Mouse (Mus musculus): ENCODE measurements around the gene Gse1. TPM values are rescaled to one million over a fixed set of nuclear protein-coding genes. Genes with fewer than 3 reads are reported as not detected.

Gene Gse1
- polyA plus RNA-seq, 1 experiment from 2014 or later: 12.2 TPM

DNA sequence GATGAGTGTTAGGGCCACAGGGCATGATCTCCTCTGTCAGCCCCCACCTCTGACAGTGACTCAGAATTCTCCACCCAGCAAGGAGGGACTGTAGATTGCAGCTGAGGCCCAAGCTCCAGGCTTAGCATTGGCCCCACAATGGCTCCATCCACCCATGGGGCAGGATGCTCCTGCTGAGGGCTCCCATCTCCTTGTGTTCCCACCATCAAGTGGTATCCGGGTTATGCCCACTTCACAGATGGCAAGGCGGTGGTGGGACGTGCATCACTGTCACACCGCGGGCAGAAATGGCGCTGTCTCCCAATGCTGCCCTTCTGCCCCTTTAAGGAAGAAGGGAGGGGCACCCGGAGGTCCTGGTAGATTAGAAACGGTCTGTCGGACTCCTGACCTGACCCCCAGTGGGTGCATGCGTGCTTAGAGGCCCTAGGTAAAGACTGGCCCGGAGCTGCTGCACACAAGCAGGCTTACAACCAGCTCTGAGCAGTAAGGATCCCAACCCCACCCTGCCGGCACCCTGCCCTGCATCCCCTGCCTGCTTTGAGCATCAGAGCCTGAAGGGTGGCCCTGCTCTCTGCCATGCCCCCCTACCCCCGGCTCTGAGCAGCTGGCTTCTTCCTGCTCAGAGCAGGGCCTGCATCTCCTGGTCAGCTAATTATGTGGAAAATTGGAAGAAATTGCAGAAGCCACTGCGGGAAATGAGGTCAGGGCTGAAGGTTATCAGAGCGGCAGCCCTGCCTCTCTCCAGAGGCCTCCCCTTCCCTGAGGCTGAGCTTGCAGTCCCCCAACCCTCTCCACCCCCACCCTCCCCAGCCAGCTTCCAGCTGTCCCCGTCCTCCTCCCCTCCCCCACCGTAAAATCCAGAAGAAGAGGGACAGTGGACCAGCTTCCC lies 67.0 kb downstream of the Gse1 start:
- ATAC-seq (ENCODE audit: low FRiP score): no peak
- Histone ChIP-seq H3K27me3 (replicated peaks) (no peaks in the 10 kb centered on the region), H3K4me3 (replicated peaks) (no peak overlapping the region), H3K9ac (replicated peaks) (no peak overlapping the region), H3K4me1 (peaks cover 84% of the 10 kb centered on the region), H3K4me2 (no peak overlapping the region), H3K27ac (replicated peaks) (0 out of 2 replicates have a peak overlapping the region, but pooled peaks have one; percentile 37), H3K9me3 (replicated peaks) (no peaks in the 10 kb centered on the region), H3K36me3 (no peaks in the 10 kb centered on the region)
- 31% methylated on average over 16 of the region's 17 CpGs for WGBS

DNA sequence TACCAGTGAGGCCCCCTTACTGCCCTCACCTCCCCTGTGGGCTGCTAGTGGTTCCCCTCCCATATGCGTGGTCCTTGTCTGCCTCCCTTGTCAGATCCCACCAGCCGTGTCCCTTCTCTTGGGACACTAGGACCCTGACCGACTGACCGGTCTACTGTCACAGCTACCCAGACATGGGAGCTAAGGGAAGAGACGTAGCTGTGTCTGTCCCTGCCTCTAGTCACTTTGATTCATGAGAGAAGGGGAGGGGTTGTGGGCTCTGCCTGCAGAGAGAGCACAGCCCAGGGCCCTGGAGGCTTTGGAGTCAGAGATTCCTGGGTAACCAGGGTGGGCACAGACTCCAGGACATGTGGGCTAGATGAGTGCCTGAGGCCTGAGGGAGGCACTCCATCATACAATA lies 68.7 kb downstream of the Gse1 start:
- Histone ChIP-seq H3K27me3 (replicated peaks) (no peaks in the 10 kb centered on the region), H3K4me1 (peaks cover 83% of the 10 kb centered on the region), H3K27ac (replicated peaks) (0 out of 2 replicates have a peak overlapping the region, but pooled peaks have one; percentile 8), H3K9ac (replicated peaks) (no peak overlapping the region), H3K9me3 (replicated peaks) (no peaks in the 10 kb centered on the region), H3K36me3 (no peaks in the 10 kb centered on the region), H3K4me3 (replicated peaks) (no peak overlapping the region), H3K4me2 (no peak overlapping the region)
- no peak for ATAC-seq (ENCODE audit: low FRiP score)
- 18% methylated on average over 5 of the region's 5 CpGs for WGBS

DNA sequence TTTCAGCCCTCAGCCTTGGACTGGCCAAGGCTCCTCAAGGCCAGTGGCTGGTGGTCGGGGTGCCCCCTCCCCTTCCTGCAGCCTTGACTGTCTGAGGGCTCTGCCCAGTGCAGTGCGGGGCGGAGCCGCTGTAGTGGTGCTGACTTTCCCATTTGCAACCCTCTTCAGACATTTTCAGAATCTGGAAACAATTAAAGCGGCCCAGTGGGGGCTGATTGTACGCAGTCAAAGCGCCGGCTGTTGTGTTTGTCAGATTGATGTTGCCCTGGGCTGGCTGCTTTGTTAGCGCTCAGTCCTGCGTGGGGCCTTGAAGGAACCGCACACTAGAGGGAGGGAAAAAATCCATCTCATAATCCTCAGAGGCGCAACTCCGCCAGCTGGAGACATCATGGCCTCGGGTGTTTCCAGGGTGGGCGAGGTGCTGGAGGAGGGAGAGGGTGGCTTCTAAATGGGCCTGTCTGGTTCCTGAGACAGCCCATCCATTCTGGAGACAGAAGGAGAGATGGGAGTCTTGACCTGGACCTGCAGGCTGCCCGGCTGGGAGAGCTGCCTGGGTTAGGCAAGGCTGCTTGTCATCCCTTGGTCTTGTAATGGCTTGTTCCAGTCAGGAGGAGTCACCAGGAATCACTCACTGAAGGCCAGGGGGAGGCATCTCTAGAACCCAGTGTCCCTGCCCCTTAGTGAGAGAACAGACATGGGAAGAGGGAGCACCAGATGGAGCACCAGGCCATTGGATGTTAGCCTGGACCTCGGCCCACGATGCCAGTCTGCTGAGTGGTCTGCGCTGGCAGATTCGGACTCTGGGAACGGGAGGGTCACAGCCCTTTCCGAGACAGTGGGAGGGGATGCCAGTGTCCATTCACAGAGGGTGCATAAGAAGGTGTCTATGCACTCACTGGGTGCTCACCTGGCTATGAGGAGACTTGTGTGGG lies 70.6 kb downstream of the Gse1 start:
- peaks cover 73% of the 10 kb centered on the region for H3K4me1 ChIP-seq
- 25% methylated on average over 22 of the region's 22 CpGs for WGBS
- H3K36me3 ChIP-seq: no peaks in the 10 kb centered on the region
- peak overlapping the region; percentile 75 for H3K27ac ChIP-seq (replicated peaks)
- H3K4me2 ChIP-seq: peak overlapping the region; percentile 13; the same call in 1 of the 2 replicates
- no peak overlapping the region for H3K4me3 ChIP-seq (replicated peaks)
- ATAC-seq (ENCODE audit: low FRiP score): no peak
- no peaks in the 10 kb centered on the region for H3K9me3 ChIP-seq (replicated peaks)
- no peaks in the 10 kb centered on the region for H3K27me3 ChIP-seq (replicated peaks)
- H3K9ac ChIP-seq (replicated peaks): 0 out of 2 replicates have a peak overlapping the region, but pooled peaks have one; percentile 10

DNA sequence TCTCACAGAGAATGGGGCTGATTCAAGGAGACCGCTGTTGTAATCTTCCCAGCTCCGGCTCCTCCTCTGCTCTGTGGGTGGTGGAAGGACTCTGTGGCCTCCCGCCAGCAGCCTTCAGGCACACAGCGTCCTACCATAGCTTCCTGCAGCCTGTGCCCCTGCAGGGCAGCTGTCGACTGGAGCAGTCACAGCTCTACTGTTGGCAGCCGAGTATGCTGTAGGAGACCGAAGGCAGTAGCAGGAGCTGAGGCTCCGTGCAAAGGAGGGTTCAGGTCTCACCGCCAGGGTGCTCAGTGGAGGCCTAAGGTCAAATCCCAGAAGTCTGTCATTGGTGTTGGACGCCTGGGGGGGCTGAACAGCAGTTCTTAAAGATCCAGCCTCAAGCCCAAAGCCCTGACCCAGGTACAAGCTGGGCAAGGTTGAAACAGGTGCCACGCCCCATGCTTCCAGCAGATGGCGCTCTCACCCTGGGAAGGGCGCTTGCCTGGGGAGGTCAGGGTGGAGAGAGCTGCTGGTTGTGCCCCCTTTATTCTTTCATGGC lies 72.4 kb downstream of the Gse1 start:
- 2% methylated on average over 13 of the region's 13 CpGs for WGBS
- peaks cover 66% of the 10 kb centered on the region for H3K4me1 ChIP-seq
- H3K36me3 ChIP-seq: no peaks in the 10 kb centered on the region
- H3K9ac ChIP-seq (replicated peaks): no peak overlapping the region
- no peaks in the 10 kb centered on the region for H3K9me3 ChIP-seq (replicated peaks)
- no peaks in the 10 kb centered on the region for H3K27me3 ChIP-seq (replicated peaks)
- H3K4me2 ChIP-seq: peak overlapping the region; percentile 16
- H3K4me3 ChIP-seq (replicated peaks): no peak overlapping the region
- H3K27ac ChIP-seq (replicated peaks): no peak overlapping the region
- ATAC-seq (ENCODE audit: low FRiP score): peak; percentile 22; the same call in 1 of the 2 replicates

DNA sequence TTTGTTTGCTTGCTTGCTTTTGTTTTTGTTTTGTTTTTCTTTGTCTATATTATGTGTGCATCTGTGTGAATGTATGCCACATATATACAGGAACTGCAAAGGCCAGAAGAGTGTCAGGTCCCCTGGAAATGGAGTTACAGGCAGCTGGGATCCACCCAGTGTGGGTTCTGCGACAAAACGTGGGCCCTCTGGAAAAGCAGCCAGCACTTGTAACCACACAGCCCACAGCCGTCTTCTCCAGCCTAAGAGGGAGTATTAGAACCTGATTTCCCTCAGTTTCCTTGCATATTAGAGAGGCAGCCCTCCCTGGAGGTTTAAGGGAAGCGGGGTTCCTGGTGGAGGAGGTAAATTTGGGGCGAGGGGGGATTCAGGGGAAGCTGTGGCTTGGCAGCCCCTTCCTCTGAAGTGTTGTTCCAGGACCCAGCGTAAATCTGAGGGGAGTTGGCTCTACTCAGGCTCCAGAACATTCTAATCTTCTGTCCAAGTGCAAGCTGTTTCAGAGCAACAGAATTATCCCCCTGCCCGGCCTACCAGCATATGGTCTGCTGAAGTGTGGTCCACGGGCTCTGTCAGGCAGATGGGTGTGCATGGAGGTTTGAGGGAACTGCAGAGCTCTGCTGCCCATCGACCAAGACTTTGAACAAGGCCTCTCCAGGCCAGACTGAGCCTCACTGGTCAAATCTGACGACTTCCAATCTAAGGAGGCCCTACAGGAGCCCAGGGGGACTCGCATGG lies 74.9 kb downstream of the Gse1 start:
- Histone ChIP-seq H3K36me3 (no peaks in the 10 kb centered on the region), H3K9ac (replicated peaks) (no peak overlapping the region), H3K4me1 (peaks cover 60% of the 10 kb centered on the region), H3K9me3 (replicated peaks) (no peaks in the 10 kb centered on the region), H3K4me3 (replicated peaks) (no peak overlapping the region), H3K4me2 (no peak overlapping the region), H3K27ac (replicated peaks) (peak overlapping the region; percentile 10; the same call in 1 of the 2 replicates), H3K27me3 (replicated peaks) (no peaks in the 10 kb centered on the region)
- ATAC-seq (ENCODE audit: low FRiP score): no peak
- 66% methylated on average over 11 of the region's 11 CpGs for WGBS

DNA sequence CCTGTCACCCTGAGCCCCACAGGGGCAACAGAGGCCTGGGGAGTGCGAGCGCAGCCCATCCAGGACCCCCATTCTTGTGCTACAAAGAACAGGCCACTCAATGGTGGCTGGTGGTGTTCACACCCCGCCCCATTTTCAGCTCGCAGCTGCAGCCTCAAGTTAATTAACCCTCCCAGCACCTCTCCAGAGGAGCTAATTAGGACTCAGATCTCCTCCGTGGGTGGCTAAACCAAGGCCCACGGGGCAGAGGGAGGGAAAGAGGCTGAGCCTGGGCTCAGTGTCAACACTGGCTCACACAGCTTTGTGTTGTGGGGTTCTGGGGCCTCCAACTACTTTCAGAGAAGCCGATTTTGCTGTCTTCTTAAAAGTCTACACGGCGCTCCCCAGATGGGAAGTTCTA lies 75.8 kb downstream of the Gse1 start:
- Histone ChIP-seq H3K4me1 (peaks cover 60% of the 10 kb centered on the region), H3K4me2 (no peak overlapping the region), H3K27ac (replicated peaks) (no peak overlapping the region), H3K9me3 (replicated peaks) (no peaks in the 10 kb centered on the region), H3K4me3 (replicated peaks) (no peak overlapping the region), H3K9ac (replicated peaks) (no peak overlapping the region), H3K27me3 (replicated peaks) (no peaks in the 10 kb centered on the region), H3K36me3 (no peaks in the 10 kb centered on the region)
- ATAC-seq (ENCODE audit: low FRiP score): no peak
- WGBS: 30% methylated on average over 9 of the region's 9 CpGs

DNA sequence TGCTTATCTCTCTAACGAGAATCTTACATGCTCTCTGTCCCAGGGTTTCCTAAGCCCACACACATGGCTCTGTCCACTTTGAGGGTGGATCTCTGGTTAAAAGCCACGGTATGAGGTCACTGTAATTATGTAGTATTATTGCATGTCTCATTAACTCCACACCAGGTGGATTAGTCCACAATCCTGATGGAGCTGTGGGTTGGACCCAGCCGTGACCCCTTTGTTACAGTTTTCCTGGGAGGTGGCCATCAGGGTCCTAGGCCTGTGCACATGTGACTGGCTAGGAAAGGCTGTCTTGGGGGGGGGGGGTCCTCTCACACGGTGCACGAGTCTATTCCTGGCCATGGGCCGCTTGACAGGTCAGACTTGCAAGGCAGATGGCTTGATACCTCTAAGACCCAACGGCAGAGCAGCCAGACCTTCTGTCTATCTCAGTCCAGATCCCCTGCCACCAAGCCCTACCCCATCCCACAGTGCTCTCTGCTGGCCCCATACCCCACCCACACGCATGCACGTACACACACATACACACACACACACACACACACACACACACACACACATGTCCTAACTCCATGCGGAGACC lies 77.6 kb downstream of the Gse1 start:
- Histone ChIP-seq H3K27me3 (replicated peaks) (0 out of 2 replicates have a peak, but pooled peaks cover 5% of the 10 kb centered on the region), H3K4me1 (peaks cover 66% of the 10 kb centered on the region), H3K36me3 (no peaks in the 10 kb centered on the region), H3K4me2 (no peak overlapping the region), H3K9ac (replicated peaks) (no peak overlapping the region), H3K4me3 (replicated peaks) (no peak overlapping the region), H3K9me3 (replicated peaks) (no peaks in the 10 kb centered on the region), H3K27ac (replicated peaks) (no peak overlapping the region)
- WGBS: 74% methylated on average over 10 of the region's 10 CpGs
- ATAC-seq (ENCODE audit: low FRiP score): no peak

DNA sequence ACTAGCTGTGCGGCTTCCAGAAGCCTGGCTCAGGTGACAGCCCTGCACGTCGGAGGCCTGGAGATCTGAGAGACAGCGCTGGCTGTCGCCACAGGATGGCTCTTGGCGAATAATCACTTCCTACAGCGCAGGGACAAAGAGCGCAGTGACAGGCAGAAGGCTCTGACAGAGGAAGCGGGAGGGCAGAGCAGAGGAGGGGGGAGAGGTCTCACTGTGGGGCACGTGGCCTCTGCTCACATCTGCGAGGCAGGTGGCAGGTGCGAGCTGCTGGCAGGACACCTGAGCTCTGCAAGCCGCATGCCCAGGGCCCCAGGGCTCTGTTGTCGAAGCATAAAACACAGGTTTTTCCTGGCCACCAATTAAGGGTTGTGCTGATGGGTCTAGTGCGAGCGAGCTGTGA lies 78.8 kb downstream of the Gse1 start:
- no peak overlapping the region for H3K4me3 ChIP-seq (replicated peaks)
- peak overlapping the region; percentile 33 for H3K27ac ChIP-seq (replicated peaks)
- H3K4me2 ChIP-seq: peak overlapping the region; percentile 23; the same call in 1 of the 2 replicates
- 8% methylated on average over 16 of the region's 16 CpGs for WGBS
- H3K9me3 ChIP-seq (replicated peaks): no peaks in the 10 kb centered on the region
- no peaks in the 10 kb centered on the region for H3K36me3 ChIP-seq
- no peak overlapping the region for H3K9ac ChIP-seq (replicated peaks)
- peaks cover 64% of the 10 kb centered on the region for H3K4me1 ChIP-seq
- ATAC-seq (ENCODE audit: low FRiP score): peak; percentile 16; the same call in 1 of the 2 replicates
- peaks cover 8% of the 10 kb centered on the region; the same call in 1 of the 2 replicates for H3K27me3 ChIP-seq (replicated peaks)

DNA sequence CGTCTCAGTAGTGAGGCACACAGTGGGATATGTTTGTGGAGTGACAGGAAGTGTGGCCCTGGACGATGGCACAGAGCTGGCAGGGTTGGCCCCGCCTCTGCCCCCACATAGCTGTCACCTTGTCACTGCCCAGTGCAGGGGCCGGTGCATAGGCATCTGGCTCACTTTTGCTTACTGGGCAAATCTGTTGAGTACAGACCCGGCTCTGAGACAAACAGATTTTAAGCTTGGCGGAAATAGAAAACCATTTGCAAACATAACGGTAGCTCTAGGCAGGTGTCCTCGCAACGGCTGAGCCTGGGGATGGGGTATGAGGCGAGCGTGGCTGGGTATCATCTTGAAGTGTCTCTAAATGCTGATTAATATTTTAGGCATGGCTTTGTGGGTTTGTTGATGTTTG lies 79.3 kb downstream of the Gse1 start:
- 35% methylated on average over 11 of the region's 11 CpGs for WGBS
- Histone ChIP-seq H3K27me3 (replicated peaks) (peaks cover 8% of the 10 kb centered on the region; the same call in 1 of the 2 replicates), H3K9me3 (replicated peaks) (no peaks in the 10 kb centered on the region), H3K4me3 (replicated peaks) (no peak overlapping the region), H3K4me2 (peak overlapping the region; percentile 23; the same call in 1 of the 2 replicates), H3K4me1 (peaks cover 64% of the 10 kb centered on the region), H3K27ac (replicated peaks) (peak overlapping the region; percentile 33), H3K9ac (replicated peaks) (no peak overlapping the region), H3K36me3 (no peaks in the 10 kb centered on the region)
- no peak for ATAC-seq (ENCODE audit: low FRiP score)

DNA sequence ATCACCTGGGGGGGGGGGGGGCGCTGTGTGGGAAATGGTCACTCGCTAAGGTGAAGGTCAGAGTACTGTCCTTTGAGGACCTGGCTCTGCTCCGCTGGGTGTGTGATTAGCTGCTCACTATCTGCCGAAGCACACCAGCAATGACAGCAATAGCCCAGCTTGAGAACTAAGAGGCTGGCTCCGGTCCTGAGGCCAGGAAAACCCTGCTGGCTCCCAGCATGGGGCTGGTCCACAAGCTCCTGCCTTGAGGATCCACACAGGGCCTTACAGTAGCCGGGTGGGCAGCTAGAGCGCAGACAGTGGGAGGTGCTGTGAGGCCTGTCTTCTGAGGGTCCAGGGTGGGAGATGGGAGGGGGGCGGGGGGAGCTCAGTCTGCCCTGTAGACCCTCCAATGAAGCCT lies 79.9 kb downstream of the Gse1 start:
- Histone ChIP-seq H3K9me3 (replicated peaks) (no peaks in the 10 kb centered on the region), H3K27me3 (replicated peaks) (peaks cover 8% of the 10 kb centered on the region; the same call in 1 of the 2 replicates), H3K4me3 (replicated peaks) (no peak overlapping the region), H3K4me2 (no peak overlapping the region), H3K9ac (replicated peaks) (no peak overlapping the region), H3K27ac (replicated peaks) (0 out of 2 replicates have a peak overlapping the region, but pooled peaks have one; percentile 58), H3K36me3 (no peaks in the 10 kb centered on the region), H3K4me1 (peaks cover 63% of the 10 kb centered on the region)
- WGBS: 37% methylated on average over 8 of the region's 8 CpGs
- ATAC-seq (ENCODE audit: low FRiP score): no peak
